Mouse (Mus musculus) skeletal muscle tissue, adult 2 months (tissue): Measurements from ENCODE around the gene Eif2b5.
A peak's percentile ranks its signal among the peaks of the same experiment; 100 is the strongest.

Experiments used
- DNase-seq: peaks from one replicate; pipeline ENCODE4 v3.0.0-alpha.2; 2012; ENCODE audit warnings: low read depth, low spot score

The Eif2b5 gene

GRCm38 (mm10) chr16:20489233-20489632 lies 9.4 kb upstream of the Eif2b5 start:
- no peak for DNase-seq

- no peak for DNase-seq
These were observed 8.0 kb upstream of the Eif2b5 start for GRCm38 (mm10) chr16:20490581-20490980.

- DNase-seq, result no peak
These were observed 7.3 kb upstream of the Eif2b5 start for GRCm38 (mm10) chr16:20491301-20491700.

- DNase-seq, result no peak
These were observed 5.2 kb upstream of the Eif2b5 start for GRCm38 (mm10) chr16:20493452-20493851.

- peak; percentile 56 for DNase-seq
These were observed 1.7 kb upstream of the Eif2b5 start for GRCm38 (mm10) chr16:20496671-20497600.

GRCm38 (mm10) chr16:20497980-20498676 lies 489 bp upstream of the Eif2b5 start:
- no peak for DNase-seq

- no peak for DNase-seq
These were observed 7.4 kb downstream of the Eif2b5 start for GRCm38 (mm10) chr16:20506000-20506399.

- DNase-seq, result no peak
These were observed 10.7 kb downstream of the Eif2b5 start for GRCm38 (mm10) chr16:20509349-20509748.

- no peak for DNase-seq
These were observed 12.7 kb downstream of the Eif2b5 start for GRCm38 (mm10) chr16:20511277-20511847.

- DNase-seq, result no peak
These were observed 17.4 kb downstream of the Eif2b5 start for GRCm38 (mm10) chr16:20516032-20516431.

- peak; percentile 87 for DNase-seq
These were observed 18.1 kb downstream of the Eif2b5 start, which contains the start of gene Dvl3 for GRCm38 (mm10) chr16:20516726-20517201. Gene Dvl3 (plus strand): TSS chr16:20516982.

GRCm38 (mm10) chr16:20517216-20517615 lies 18.6 kb downstream of the Eif2b5 start:
- DNase-seq, result no peak

GRCm38 (mm10) chr16:20517701-20518374 lies 19.2 kb downstream of the Eif2b5 start:
- no peak for DNase-seq

- no peak for DNase-seq
These were observed 25.3 kb downstream of the Eif2b5 start for GRCm38 (mm10) chr16:20523886-20524285.

- DNase-seq, result no peak
These were observed 30.2 kb downstream of the Eif2b5 start for GRCm38 (mm10) chr16:20528779-20529178.

GRCm38 (mm10) chr16:20529375-20529774 lies 30.8 kb downstream of the Eif2b5 start:
- DNase-seq, result no peak

GRCm38 (mm10) chr16:20530941-20531340 lies 32.3 kb downstream of the Eif2b5 start:
- no peak for DNase-seq

GRCm38 (mm10) chr16:20534617-20535295 lies 36.1 kb downstream of the Eif2b5 start:
- DNase-seq, result no peak

- DNase-seq, result peak; percentile 100
These were observed 36.9 kb downstream of the Eif2b5 start, which contains the start of gene Ap2m1 for GRCm38 (mm10) chr16:20535296-20536080. Gene Ap2m1 (plus strand): TSS chr16:20535478.

- DNase-seq, result no peak
These were observed 37.6 kb downstream of the Eif2b5 start for GRCm38 (mm10) chr16:20536081-20536665.
